Mouse (Mus musculus): ENCODE data around the gene Otud7b. TPM values are rescaled to one million over a fixed set of nuclear protein-coding genes. Genes with fewer than 3 reads are reported as not detected.

The Otud7b gene
- polyA plus RNA-seq, 1 experiment: 11.5 TPM

GRCm38 (mm10) chr3:96178902-96179301 is 74.6 kb downstream of the Otud7b start:
- no peak for TF ChIP-seq GATA1 (IDR thresholded peaks at IDR 0.05; ENCODE audit: low read length)

DNA sequence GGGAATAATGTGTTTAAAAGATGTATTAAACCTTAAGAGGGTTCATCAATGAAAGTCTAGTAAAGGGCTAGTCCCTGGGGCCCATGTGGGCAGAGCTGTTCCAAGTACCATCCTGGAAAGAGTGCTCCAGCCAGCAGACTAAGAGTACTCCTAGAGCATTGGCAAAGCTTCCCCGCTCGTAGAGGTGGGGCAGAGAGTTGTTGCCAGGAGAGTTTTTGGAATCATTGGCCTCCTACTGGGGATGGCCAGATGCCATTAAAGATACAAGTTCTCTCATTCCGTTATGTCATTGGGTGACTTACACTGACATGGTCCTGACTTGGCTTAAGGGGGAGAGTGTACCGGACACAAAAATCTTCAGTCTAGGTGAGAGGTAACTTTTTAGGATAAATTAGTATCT is 75.2 kb downstream of the Otud7b start:
- TF ChIP-seq GATA1 (IDR thresholded peaks at IDR 0.05; ENCODE audit: low read length): no peak

- TF ChIP-seq GATA1 (IDR thresholded peaks at IDR 0.05; ENCODE audit: low read length): no peak
These were observed 76.6 kb downstream of the Otud7b start, which contains the start of gene Sv2a for GRCm38 (mm10) chr3:96180727-96181477. Gene Sv2a, plus strand, starts transcription at chr3:96181151.

DNA sequence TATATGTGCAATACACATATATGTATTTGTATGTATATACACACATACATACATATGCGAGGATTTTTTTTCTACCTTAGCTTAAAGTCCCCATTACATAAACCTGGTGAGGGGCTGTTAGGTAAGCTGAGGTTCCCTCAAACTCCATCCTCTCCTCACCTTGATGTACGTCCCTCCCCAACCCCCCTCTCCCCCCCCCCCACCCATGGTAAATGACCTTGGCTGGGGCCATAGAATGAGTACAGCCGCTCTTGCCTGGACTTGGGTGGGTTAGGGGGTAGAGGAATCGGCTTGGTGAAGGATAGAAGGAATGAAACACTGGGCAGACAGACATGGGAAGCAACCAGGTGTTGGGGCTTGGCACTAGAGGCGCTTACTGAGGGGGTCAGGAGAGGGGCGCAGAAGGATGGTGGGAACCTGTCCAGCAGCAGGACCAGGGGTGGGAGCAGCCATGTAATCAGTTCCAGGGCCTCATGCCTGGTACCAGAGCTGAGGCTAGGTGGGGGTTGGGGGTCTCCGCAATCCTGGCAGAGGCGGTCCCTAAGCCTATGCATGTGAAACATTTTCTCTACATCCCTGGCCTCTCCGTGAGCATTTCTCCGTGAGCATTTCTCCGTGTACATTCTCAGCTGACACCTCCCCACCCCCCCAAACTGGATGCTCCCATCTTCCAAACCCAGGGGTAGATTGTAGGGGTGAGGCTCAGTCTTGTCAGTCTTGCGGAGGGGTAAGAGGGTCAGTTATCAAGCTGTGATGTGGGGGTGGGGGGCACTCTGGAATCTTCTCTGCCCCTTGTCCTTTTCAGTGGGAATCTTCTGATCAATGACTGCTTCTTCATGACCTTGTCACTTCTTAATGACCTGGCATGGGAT is 77.4 kb downstream of the Otud7b start:
- TF ChIP-seq GATA1 (IDR thresholded peaks at IDR 0.05; ENCODE audit: low read length): no peak

- TF ChIP-seq GATA1 (IDR thresholded peaks at IDR 0.05; ENCODE audit: low read length): no peak
These were observed 78.1 kb downstream of the Otud7b start for GRCm38 (mm10) chr3:96182382-96182776.

- TF ChIP-seq GATA1 (IDR thresholded peaks at IDR 0.05; ENCODE audit: low read length): no peak
These were observed 88.7 kb downstream of the Otud7b start for GRCm38 (mm10) chr3:96192977-96193376.

DNA sequence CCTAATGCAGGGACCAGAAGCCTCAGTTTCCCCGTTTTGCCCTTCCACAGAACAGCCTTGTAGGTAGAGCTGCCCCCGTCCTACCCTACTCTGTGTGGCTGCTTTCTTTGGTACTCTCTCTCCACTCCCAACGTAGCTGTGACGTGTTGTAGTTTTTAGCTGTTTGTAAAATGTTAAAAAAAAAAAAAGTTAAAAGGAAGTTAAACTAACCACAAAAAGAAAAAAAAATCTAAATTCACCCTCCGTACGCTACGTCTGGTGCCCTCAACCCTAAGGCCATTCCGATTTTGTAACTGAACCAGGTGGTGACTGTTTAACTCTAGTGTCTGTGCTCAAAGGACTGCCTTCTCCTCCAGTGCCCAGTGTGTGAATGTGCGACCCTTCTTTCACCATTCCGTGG is 90.6 kb downstream of the Otud7b start:
- no peak for TF ChIP-seq GATA1 (IDR thresholded peaks at IDR 0.05; ENCODE audit: low read length)

DNA sequence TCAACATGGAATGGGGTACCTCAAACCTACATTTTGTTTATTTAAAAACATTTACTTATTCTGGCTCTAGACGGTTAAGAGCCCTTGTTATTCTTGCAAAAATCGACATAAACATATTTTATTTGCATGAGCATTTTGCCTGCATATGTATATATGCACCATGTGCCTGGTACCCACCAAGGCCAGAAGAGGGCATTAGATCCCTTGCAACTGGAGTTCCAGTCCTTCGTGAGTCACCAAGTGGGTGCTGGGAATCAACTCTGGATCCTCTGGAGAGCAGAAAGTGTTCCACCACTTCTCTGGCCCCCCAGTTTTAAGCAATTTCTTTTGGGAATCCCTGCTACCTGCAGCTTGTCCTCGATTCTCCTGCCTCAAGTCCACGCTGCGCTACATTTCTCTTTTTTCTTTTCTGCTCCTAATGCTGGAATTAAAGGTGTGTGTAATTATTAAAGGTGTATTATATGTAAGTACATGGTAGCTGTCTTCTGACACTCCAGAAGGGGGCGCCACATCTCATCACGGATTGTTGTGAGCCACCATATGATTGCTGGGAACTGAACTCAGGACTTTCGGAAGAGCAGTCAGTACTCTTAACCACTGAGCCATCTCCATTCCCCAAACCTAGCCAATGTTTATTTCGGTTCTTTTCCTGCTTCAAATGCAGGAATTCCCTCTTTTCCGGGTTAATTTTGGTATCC is 91.4 kb downstream of the Otud7b start:
- TF ChIP-seq GATA1 (IDR thresholded peaks at IDR 0.05; ENCODE audit: low read length): no peak

DNA sequence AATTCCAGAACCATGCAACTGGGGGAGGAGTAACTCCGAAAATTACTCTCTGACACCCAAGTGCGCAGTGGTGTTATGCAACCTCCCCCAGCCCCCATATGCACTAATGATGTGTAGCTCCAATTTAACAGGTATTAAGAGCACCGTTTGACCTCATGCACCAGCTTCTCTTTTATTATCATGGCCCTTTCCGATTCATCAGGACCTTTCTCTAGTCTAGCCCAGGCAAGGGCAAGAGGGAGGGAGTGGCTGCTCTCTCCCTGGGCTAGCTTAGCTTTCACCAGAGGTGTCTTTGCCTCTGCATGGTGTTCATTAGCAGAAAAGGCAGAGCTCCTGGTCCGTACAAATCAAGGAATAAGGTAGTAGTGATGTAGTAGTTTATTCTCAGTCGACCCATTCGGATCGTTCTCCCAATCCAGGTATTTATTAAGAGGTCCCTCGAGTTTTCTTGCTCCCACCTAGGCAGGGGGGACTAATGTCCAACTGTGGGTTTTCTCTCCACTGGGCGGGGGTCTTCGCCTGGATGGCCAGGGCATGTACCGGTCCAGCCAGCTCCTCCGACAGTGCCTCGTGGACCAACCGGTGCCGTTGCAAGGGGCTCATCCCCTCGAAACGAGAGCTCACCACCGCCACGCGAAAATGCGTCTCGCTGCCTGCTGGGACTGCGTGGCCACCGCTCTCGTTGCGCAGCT is 92.3 kb downstream of the Otud7b start:
- TF ChIP-seq GATA1 (IDR thresholded peaks at IDR 0.05; ENCODE audit: low read length): no peak

DNA sequence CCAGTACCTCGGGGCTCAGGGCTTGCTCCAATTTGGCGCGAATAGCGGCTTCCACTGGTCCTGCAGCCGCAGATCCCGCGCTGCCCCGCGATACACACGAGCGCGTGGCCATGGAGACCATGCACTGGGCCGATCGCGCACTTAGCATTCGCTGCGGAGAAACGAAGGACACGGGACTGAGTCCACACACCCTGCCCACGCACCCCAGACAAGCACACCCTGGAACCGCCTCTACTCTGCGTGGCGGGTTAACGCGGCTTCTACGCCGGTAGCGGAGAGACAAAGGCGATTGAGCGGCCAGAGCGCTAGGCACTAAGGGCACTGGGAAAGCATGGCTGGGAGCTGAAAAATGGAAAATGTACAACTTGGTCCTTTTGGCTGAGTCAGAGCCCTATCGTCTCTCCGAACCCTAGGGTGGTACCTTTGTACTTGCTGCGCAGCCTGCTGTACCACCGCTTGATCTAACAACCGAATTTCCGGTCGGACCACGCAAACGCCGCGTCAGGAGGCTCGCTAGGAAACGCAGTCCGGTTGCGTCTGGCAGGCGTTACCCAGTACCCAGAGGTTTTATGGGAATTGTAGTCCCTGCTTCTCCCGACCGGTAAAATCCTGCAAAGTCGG is 92.9 kb downstream of the Otud7b start:
- no peak for TF ChIP-seq GATA1 (IDR thresholded peaks at IDR 0.05; ENCODE audit: low read length)

DNA sequence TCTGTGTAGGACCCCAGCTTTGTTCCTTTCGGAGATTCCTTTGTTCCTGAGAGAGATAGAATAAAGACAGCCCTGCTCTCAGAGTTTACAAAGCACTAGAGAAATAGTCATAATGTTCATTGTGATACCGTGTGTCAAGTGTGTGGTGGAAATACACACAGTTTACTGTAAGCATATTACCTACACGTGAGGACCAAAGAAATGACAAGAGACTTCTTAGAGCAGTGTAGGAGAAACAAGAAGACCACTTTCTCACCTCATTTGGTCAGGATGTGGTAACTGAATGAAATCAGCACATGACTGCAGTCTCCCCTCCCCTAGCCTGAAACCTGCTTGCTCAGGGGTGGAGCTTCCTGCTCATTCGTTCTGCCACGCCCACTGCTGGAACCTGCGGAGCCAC is 93.9 kb downstream of the Otud7b start:
- no peak for TF ChIP-seq GATA1 (IDR thresholded peaks at IDR 0.05; ENCODE audit: low read length)

GRCm38 (mm10) chr3:96199731-96200130 is 95.4 kb downstream of the Otud7b start:
- no peak for TF ChIP-seq GATA1 (IDR thresholded peaks at IDR 0.05; ENCODE audit: low read length)

DNA sequence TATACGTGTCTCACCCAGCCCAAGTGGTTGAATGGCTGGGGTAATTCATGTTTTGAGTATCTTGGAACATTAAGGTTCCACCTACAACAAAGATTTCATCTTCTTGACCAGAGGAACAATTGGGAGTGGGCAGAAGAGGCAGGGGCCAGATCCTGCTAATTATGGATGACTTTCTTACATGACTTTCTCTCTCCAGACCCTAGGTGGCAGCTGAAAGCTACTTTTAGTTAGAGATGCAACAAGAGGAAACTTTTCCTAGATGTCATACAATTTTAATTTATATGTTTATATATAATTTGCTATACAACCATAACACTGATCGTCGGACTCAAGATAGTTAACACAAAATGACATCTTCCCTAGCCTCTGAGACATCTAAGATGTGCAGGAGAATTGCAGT is 103.5 kb downstream of the Otud7b start:
- no peak for TF ChIP-seq GATA1 (IDR thresholded peaks at IDR 0.05; ENCODE audit: low read length)

- no peak for TF ChIP-seq GATA1 (IDR thresholded peaks at IDR 0.05; ENCODE audit: low read length)
These were observed 104.9 kb downstream of the Otud7b start for GRCm38 (mm10) chr3:96209242-96209641.

Other genes with a start within 250 kb of the Otud7b start
- 14.4 and 15.7 TPM in 2 replicates for gene Prpf3, start 248.6 kb upstream of the Otud7b start, polyA plus RNA-seq (2012)
- gene Mrps21, start 233.0 kb upstream of the Otud7b start, polyA plus RNA-seq (2012): 23.8 and 280 TPM in 2 replicates
- 0.11 and 0.30 TPM in 2 replicates for gene Ciart, start 222.3 kb upstream of the Otud7b start, polyA plus RNA-seq (2012)
- gene BC028528, start 212.5 kb upstream of the Otud7b start, polyA plus RNA-seq (2012): not detected in 2 replicates
- 129 and 230 TPM in 2 replicates for gene Aph1a, start 210.6 kb upstream of the Otud7b start, polyA plus RNA-seq (2012)
- gene Car14, start 199.8 kb upstream of the Otud7b start, polyA plus RNA-seq (2012): not detected in 2 replicates
- 353 and 448 TPM in 2 replicates for gene Anp32e, start 175.3 kb upstream of the Otud7b start, polyA plus RNA-seq (2012)
- gene Plekho1, start 108.5 kb upstream of the Otud7b start, polyA plus RNA-seq (2012): 7.2 and 7.7 TPM in 2 replicates
- 5.6 and 5.8 TPM in 2 replicates for gene Vps45, start 46.1 kb upstream of the Otud7b start, polyA plus RNA-seq (2012)
- gene Mtmr11, start 57.5 kb downstream of the Otud7b start, polyA plus RNA-seq (2012): not detected in 2 replicates
- gene Sf3b4, start 67.8 kb downstream of the Otud7b start, polyA plus RNA-seq (2012): 1,005 and 1,197 TPM in 2 replicates
- 0.15 and 0.28 TPM in 2 replicates for gene Sv2a, start 76.6 kb downstream of the Otud7b start, polyA plus RNA-seq (2012)
- gene Bola1, start 115.2 kb downstream of the Otud7b start, polyA plus RNA-seq (2012): 159 and 228 TPM in 2 replicates
- gene Hist2h2ab, start 115.3 kb downstream of the Otud7b start, polyA plus RNA-seq (2012): 0.44 and 0.69 TPM in 2 replicates
- 2.5 and 6.5 TPM in 2 replicates for gene Hist2h2ac, start 116.4 kb downstream of the Otud7b start, polyA plus RNA-seq (2012)
- gene Hist2h2be, start 116.6 kb downstream of the Otud7b start, polyA plus RNA-seq (2012): 0.13 and 0.21 TPM in 2 replicates
- gene Hist2h3c2, start 134.6 kb downstream of the Otud7b start, polyA plus RNA-seq (2012): 45.1 and 54.3 TPM in 2 replicates
- gene Hist2h2aa2, start 135.7 kb downstream of the Otud7b start, polyA plus RNA-seq (2012): 48.7 and 66.2 TPM in 2 replicates
- gene Hist2h2aa1, start 141.0 kb downstream of the Otud7b start, polyA plus RNA-seq (2012): 3.6 and 5.8 TPM in 2 replicates
- not detected in 2 replicates for gene Hist2h3c1, start 142.2 kb downstream of the Otud7b start, polyA plus RNA-seq (2012)
- gene Hist2h4, start 158.8 kb downstream of the Otud7b start, polyA plus RNA-seq (2012): 2.2 and 2.7 TPM in 2 replicates
- 32.0 and 50.2 TPM in 2 replicates for gene Hist2h3b, start 164.1 kb downstream of the Otud7b start, polyA plus RNA-seq (2012)
- gene Hist2h2bb, start 165.2 kb downstream of the Otud7b start, polyA plus RNA-seq (2012): 0.37 and 1.5 TPM in 2 replicates
- gene Fcgr1, start 189.4 kb downstream of the Otud7b start, polyA plus RNA-seq (2012): not detected in 2 replicates